Mouse (Mus musculus) midbrain, embryonic 15.5 days (tissue): ENCODE data around the gene Nlgn2. TPM values are rescaled to one million over a fixed set of nuclear protein-coding genes. Genes with fewer than 3 reads are reported as not detected.
A peak's percentile ranks its signal among the peaks of the same experiment; 100 is the strongest.

Experiments used
- ATAC-seq: fragments of 200-750 bp; cut with Nextera tagmentation; replicated peaks from 2 replicates; pipeline ENCODE4 v1.8.0; 2017; ENCODE audit warnings: moderate TSS enrichment
- H3K27ac ChIP-seq: fragments of 300-500 bp; sonication (generic); 2 replicates; pipeline ENCODE4 v1.5.1; 2015; ENCODE audit warnings: mild to moderate bottlenecking, inconsistent platforms
- H3K27me3 ChIP-seq: fragments of 300-500 bp; sonication (generic); replicated peaks from 2 replicates; pipeline ENCODE4 v1.6.1; 2015; ENCODE audit warnings: inconsistent platforms
- H3K36me3 ChIP-seq: fragments of 300-500 bp; sonication (generic); replicated peaks from 2 replicates; pipeline ENCODE4 v1.6.1; 2015; ENCODE audit warnings: inconsistent platforms
- H3K4me1 ChIP-seq: fragments of 300-500 bp; sonication (generic); 2 replicates; pipeline ENCODE4 v1.6.1; 2015; ENCODE audit warnings: inconsistent platforms
- H3K4me2 ChIP-seq: fragments of 300-500 bp; sonication (generic); 2 replicates; pipeline ENCODE4 v1.6.1; 2015; ENCODE audit warnings: inconsistent platforms, mild to moderate bottlenecking, moderate library complexity
- H3K4me3 ChIP-seq: fragments of 300-500 bp; sonication (generic); 2 replicates; pipeline ENCODE4 v1.5.1; 2015; ENCODE audit warnings: mild to moderate bottlenecking, inconsistent platforms
- H3K9ac ChIP-seq: fragments of 300-500 bp; sonication (generic); 2 replicates; pipeline ENCODE4 v1.6.1; 2015; ENCODE audit warnings: mild to moderate bottlenecking, inconsistent platforms
- H3K9me3 ChIP-seq: fragments of 300-500 bp; sonication (generic); 2 replicates; pipeline ENCODE4 v1.6.1; 2016; ENCODE audit warnings: inconsistent platforms
- WGBS: fragments of 180-500 bp; shearing (Covaris S2); methylation state at CpG from one replicate; pipeline ENCODE4 v1.1.7; 2015; ENCODE audit warnings: mixed read lengths; 5-methylcytosine and 5-hydroxymethylcytosine counted together
- polyA plus RNA-seq: library from polyadenylated mRNA; unstranded; fragments of >200 nt; fragmentation: Nextera tagmentation; extraction: Ambion mirVana; gene quantifications from 2 replicates; pipeline ENCODE4 v1.2.1, GENCODE M21; 2015

The Nlgn2 gene
- polyA plus RNA-seq, 1 experiment from 2014 or later: 24.2 TPM

DNA sequence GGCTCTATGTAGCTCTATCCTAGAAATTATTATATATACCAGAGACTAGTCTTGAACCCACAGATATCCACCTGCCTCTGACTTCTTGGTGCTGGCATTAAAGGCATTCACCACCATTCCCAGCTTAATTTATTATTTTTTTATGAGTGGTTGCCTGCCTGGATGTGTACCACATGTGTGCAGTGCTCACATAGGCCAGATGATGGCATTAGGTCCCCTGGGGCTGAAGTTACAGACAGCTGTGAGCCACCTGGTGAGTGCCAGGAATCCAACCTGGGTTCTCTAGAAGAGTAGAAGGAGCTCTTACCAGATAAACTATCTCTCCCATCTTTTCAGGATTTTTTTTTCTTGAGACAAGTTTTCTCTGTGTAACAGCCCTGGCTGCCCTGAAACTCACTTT is 27.3 kb downstream of the Nlgn2 start:
- H3K9ac ChIP-seq: no peak overlapping the region
- H3K27ac ChIP-seq: no peak overlapping the region
- no peak overlapping the region for H3K4me3 ChIP-seq
- no peak for ATAC-seq
- H3K9me3 ChIP-seq: no peaks in the 10 kb centered on the region
- H3K4me2 ChIP-seq: no peak overlapping the region
- no peaks in the 10 kb centered on the region for H3K36me3 ChIP-seq
- H3K4me1 ChIP-seq: 0 out of 2 replicates have a peak, but pooled peaks cover under 1% of the 10 kb centered on the region
- H3K27me3 ChIP-seq: peaks cover 14% of the 10 kb centered on the region

- Histone ChIP-seq H3K4me2 (no peak overlapping the region), H3K27ac (no peak overlapping the region), H3K9ac (no peak overlapping the region), H3K27me3 (peaks cover 23% of the 10 kb centered on the region), H3K4me3 (no peak overlapping the region), H3K36me3 (no peaks in the 10 kb centered on the region), H3K4me1 (peaks cover 27% of the 10 kb centered on the region), H3K9me3 (no peaks in the 10 kb centered on the region)
- ATAC-seq: no peak
- 84% methylated on average over 2 of the region's 2 CpGs for WGBS
Measured at GRCm38 (mm10) chr11:69807641-69808040, 29.9 kb downstream of the Nlgn2 start.

- H3K27me3 ChIP-seq: peaks cover 23% of the 10 kb centered on the region
- H3K27ac ChIP-seq: no peak overlapping the region
Measured at GRCm38 (mm10) chr11:69806378-69806777, 31.2 kb downstream of the Nlgn2 start.

GRCm38 (mm10) chr11:69804972-69805909 is 32.3 kb downstream of the Nlgn2 start, which contains the start of gene Tmem102:
Gene Tmem102, minus strand, starts transcription at chr11:69805624.
- Histone ChIP-seq H3K4me3 (peak within 1 kb of the TSS; percentile 74; the same call in 1 of the 2 replicates), H3K9me3 (no peaks in the 10 kb centered on the region), H3K4me2 (peak within 1 kb of the TSS; percentile 86), H3K4me1 (peaks cover 47% of the 10 kb centered on the region), H3K27ac (no peak within 1 kb of the TSS), H3K36me3 (no peaks in the 10 kb centered on the region), H3K9ac (no peak within 1 kb of the TSS), H3K27me3 (peaks cover 23% of the 10 kb centered on the region)
- no peak for ATAC-seq
- 6% methylated on average over 29 of the region's 29 CpGs for WGBS

More at GRCm38 (mm10) chr11:69806378-69806777, 31.2 kb downstream of the Nlgn2 start:
- H3K9me3 ChIP-seq: no peaks in the 10 kb centered on the region
- H3K4me3 ChIP-seq: no peak overlapping the region
- no peaks in the 10 kb centered on the region for H3K36me3 ChIP-seq
- H3K4me1 ChIP-seq: peaks cover 40% of the 10 kb centered on the region
- ATAC-seq: no peak
- no peak overlapping the region for H3K4me2 ChIP-seq
- no peak overlapping the region for H3K9ac ChIP-seq
- 83% methylated on average over 4 of the region's 4 CpGs for WGBS

GRCm38 (mm10) chr11:69804652-69804940 is 33.0 kb downstream of the Nlgn2 start:
- Histone ChIP-seq H3K9ac (no peak overlapping the region), H3K4me3 (peak overlapping the region; percentile 74; the same call in 1 of the 2 replicates), H3K4me2 (peak overlapping the region; percentile 86), H3K27ac (no peak overlapping the region), H3K4me1 (peaks cover 53% of the 10 kb centered on the region), H3K36me3 (no peaks in the 10 kb centered on the region), H3K27me3 (peaks cover 23% of the 10 kb centered on the region), H3K9me3 (no peaks in the 10 kb centered on the region)
- ATAC-seq: no peak
- 8% methylated on average over 12 of the region's 12 CpGs for WGBS

GRCm38 (mm10) chr11:69803786-69804651 is 33.6 kb downstream of the Nlgn2 start:
- no peaks in the 10 kb centered on the region for H3K9me3 ChIP-seq
- H3K9ac ChIP-seq: peak overlapping the region; percentile 66
- peak overlapping the region; percentile 86 for H3K4me2 ChIP-seq
- 2% methylated on average over 60 of the region's 60 CpGs for WGBS
- H3K4me3 ChIP-seq: peak overlapping the region; percentile 74
- H3K27me3 ChIP-seq: peaks cover 23% of the 10 kb centered on the region
- H3K36me3 ChIP-seq: no peaks in the 10 kb centered on the region
- peaks cover 59% of the 10 kb centered on the region for H3K4me1 ChIP-seq
- H3K27ac ChIP-seq: peak overlapping the region; percentile 76
- peak; percentile 32 for ATAC-seq

DNA sequence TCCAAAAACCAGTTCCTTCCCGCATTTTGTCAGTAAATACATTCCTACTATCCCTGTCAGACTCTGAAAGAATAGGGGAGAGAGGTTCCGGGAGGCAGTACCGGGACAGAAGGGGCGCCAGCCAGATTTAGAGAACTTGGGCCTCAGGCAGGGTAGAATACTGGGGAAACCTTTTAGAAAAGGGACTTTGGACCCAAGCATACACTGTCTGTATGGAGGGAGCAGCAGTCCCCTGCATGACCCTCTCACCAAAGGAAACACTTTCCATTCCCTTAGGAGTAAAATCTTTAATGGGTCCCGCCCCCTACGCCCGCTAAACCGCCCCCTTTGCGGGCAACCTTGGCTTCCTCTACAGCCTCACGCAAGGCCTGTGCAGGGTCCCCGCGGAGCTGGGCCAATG is 34.3 kb downstream of the Nlgn2 start:
- Histone ChIP-seq H3K9ac (peak overlapping the region; percentile 66), H3K27ac (peak overlapping the region; percentile 76), H3K4me1 (peaks cover 59% of the 10 kb centered on the region), H3K4me3 (peak overlapping the region; percentile 74), H3K9me3 (no peaks in the 10 kb centered on the region), H3K27me3 (peaks cover 23% of the 10 kb centered on the region), H3K36me3 (no peaks in the 10 kb centered on the region), H3K4me2 (peak overlapping the region; percentile 86)
- WGBS: under 1% methylated on average over 12 of the region's 12 CpGs
- ATAC-seq: no peak; the same call in 1 of the 2 replicates

GRCm38 (mm10) chr11:69802648-69803105 is 34.9 kb downstream of the Nlgn2 start:
- H3K4me1 ChIP-seq: peaks cover 59% of the 10 kb centered on the region
- peak overlapping the region; percentile 66 for H3K9ac ChIP-seq
- no peaks in the 10 kb centered on the region for H3K36me3 ChIP-seq
- peak overlapping the region; percentile 76 for H3K27ac ChIP-seq
- no peaks in the 10 kb centered on the region for H3K9me3 ChIP-seq
- WGBS: 0% methylated on average over 28 of the region's 33 CpGs
- ATAC-seq: peak; percentile 16; the same call in 1 of the 2 replicates
- peak overlapping the region; percentile 86 for H3K4me2 ChIP-seq
- H3K27me3 ChIP-seq: peaks cover 23% of the 10 kb centered on the region
- peak overlapping the region; percentile 74 for H3K4me3 ChIP-seq

- peaks cover 59% of the 10 kb centered on the region for H3K4me1 ChIP-seq
- peaks cover 19% of the 10 kb centered on the region for H3K27me3 ChIP-seq
- WGBS: under 1% methylated on average over 32 of the region's 33 CpGs
Measured at GRCm38 (mm10) chr11:69801379-69801977, 36.1 kb downstream of the Nlgn2 start, which contains the start of gene Fgf11. Gene Fgf11, minus strand, starts transcription at chr11:69801857.

GRCm38 (mm10) chr11:69800392-69801197 is 37.0 kb downstream of the Nlgn2 start:
- Histone ChIP-seq H3K4me2 (peak overlapping the region; percentile 86), H3K4me1 (peaks cover 64% of the 10 kb centered on the region), H3K4me3 (peak overlapping the region; percentile 74), H3K27me3 (peaks cover 19% of the 10 kb centered on the region), H3K9me3 (no peaks in the 10 kb centered on the region), H3K36me3 (no peaks in the 10 kb centered on the region), H3K9ac (peak overlapping the region; percentile 66), H3K27ac (peak overlapping the region; percentile 98)
- peak; percentile 78 for ATAC-seq
- WGBS: under 1% methylated on average over 36 of the region's 36 CpGs

More at GRCm38 (mm10) chr11:69801379-69801977, 36.1 kb downstream of the Nlgn2 start, which contains the start of gene Fgf11:
- Histone ChIP-seq H3K9me3 (no peaks in the 10 kb centered on the region), H3K27ac (peak within 1 kb of the TSS; percentile 98), H3K4me3 (peak within 1 kb of the TSS; percentile 74), H3K36me3 (no peaks in the 10 kb centered on the region), H3K9ac (peak within 1 kb of the TSS; percentile 66), H3K4me2 (peak within 1 kb of the TSS; percentile 86)
- ATAC-seq: 0 out of 2 replicates have a peak, but pooled peaks have one; percentile 1

- peak; percentile 27 for ATAC-seq
- H3K4me1 ChIP-seq: peaks cover 64% of the 10 kb centered on the region
- peak overlapping the region; percentile 86 for H3K4me2 ChIP-seq
- H3K27me3 ChIP-seq: peaks cover 17% of the 10 kb centered on the region
- WGBS: 0% methylated on average over 11 of the region's 11 CpGs
- H3K9me3 ChIP-seq: no peaks in the 10 kb centered on the region
- peak overlapping the region; percentile 74 for H3K4me3 ChIP-seq
- H3K9ac ChIP-seq: peak overlapping the region; percentile 66
- peak overlapping the region; percentile 98 for H3K27ac ChIP-seq
- H3K36me3 ChIP-seq: no peaks in the 10 kb centered on the region
Measured at GRCm38 (mm10) chr11:69800138-69800391, 37.5 kb downstream of the Nlgn2 start.
